In genomic region chr14:117061527-117061926, GRCm38 (mm10) we compare ENCODE assay signal across 33 mouse cellular contexts.
DNase-seq lines count a peak whose midpoint lies in the region; ATAC-seq and TF ChIP-seq lines count a peak whose summit lies in the region.
"Had no signal": no experiment of that assay in that cellular context is flagged by ENCODE, and none has a peak within 500 bp of the region (broad histone marks: within the 10 kb centered on the region; RNA-seq: fewer than 3 reads in every experiment).

No protein-coding gene starts in this region.

- DNase-seq in hindbrain, embryonic 10.5 days (ENCODE audit: low spot score): no peak
- DNase-seq in kidney, postnatal 0 days (ENCODE audit: low spot score): peak; percentile 47
- no peak for DNase-seq in kidney, adult 2 months
- DNase-seq in Muller cell, postnatal 12 days (ENCODE audit: inconsistent ontology term): peak; percentile 71
- DNase-seq in retina, embryonic 14.5 days (ENCODE audit: low spot score): peak; percentile 79
- DNase-seq in embryo, embryonic 10 days (ENCODE audit: low spot score): no peak
- DNase-seq: adrenal gland, adult 8-10 months; adrenal gland, postnatal 25 days; B cell, adult 2 months; cerebellum, adult 11-12 months; cerebellum, adult 8-10 months; cerebellum, postnatal 10 days; cerebellum, postnatal 36 days; gastrocnemius, postnatal 10 days; gastrocnemius, postnatal 36 days; heart, adult 2 months; heart, postnatal 14 days; heart, postnatal 4 days had no signal

- no peaks in the 10 kb centered on the region for H3K9me3 ChIP-seq in hindbrain, embryonic 10.5 days
- H3K9me3 ChIP-seq in hindbrain, embryonic 16.5 days (ENCODE audit: control insufficient read depth, low read length): no peaks in the 10 kb centered on the region
- H3K9me3 ChIP-seq in kidney, postnatal 0 days (replicated peaks; ENCODE audit: low read length): no peaks in the 10 kb centered on the region
- H3K9me3 ChIP-seq: embryonic facial prominence, embryonic 10.5 days; embryonic facial prominence, embryonic 13.5 days; forebrain, embryonic 10.5 days; forebrain, embryonic 13.5 days; heart, embryonic 10.5 days; heart, embryonic 13.5 days; hindbrain, embryonic 12.5 days; hindbrain, embryonic 15.5 days had no signal

- no peak for TF ChIP-seq POLR2A in kidney, adult 2 months (IDR thresholded peaks at IDR 0.05; ENCODE audit: low read depth, low read length)

- 0 out of 2 replicates have a peak, but pooled peaks cover 4% of the 10 kb centered on the region for H3K36me3 ChIP-seq in hindbrain, embryonic 10.5 days
- H3K36me3 ChIP-seq in hindbrain, embryonic 16.5 days (ENCODE audit: control insufficient read depth, insufficient read depth, low read length): no peaks in the 10 kb centered on the region
- no peaks in the 10 kb centered on the region for H3K36me3 ChIP-seq in kidney, postnatal 0 days (ENCODE audit: insufficient read depth, low read length)
- no peaks in the 10 kb centered on the region for H3K36me3 ChIP-seq in kidney, adult 2 months (ENCODE audit: control insufficient read depth, insufficient read depth, low read length)
- H3K36me3 ChIP-seq: embryonic facial prominence, embryonic 10.5 days; embryonic facial prominence, embryonic 13.5 days; G1E; heart, embryonic 10.5 days; heart, embryonic 13.5 days; hindbrain, embryonic 12.5 days; hindbrain, embryonic 15.5 days had no signal

- H3K4me2 ChIP-seq in hindbrain, embryonic 16.5 days (ENCODE audit: low read length): no peak overlapping the region
- no peak overlapping the region for H3K4me2 ChIP-seq in kidney, postnatal 0 days (ENCODE audit: low read length)
- H3K4me2 ChIP-seq: embryonic facial prominence, embryonic 13.5 days; forebrain, embryonic 13.5 days; heart, embryonic 13.5 days; hindbrain, embryonic 12.5 days; hindbrain, embryonic 15.5 days had no signal

- H3K9ac ChIP-seq in hindbrain, embryonic 16.5 days (ENCODE audit: low read depth, low read length): no peak overlapping the region
- no peak overlapping the region for H3K9ac ChIP-seq in kidney, postnatal 0 days (ENCODE audit: low read depth, low read length)
- H3K9ac ChIP-seq: embryonic facial prominence, embryonic 13.5 days; forebrain, embryonic 13.5 days; heart, embryonic 13.5 days; hindbrain, embryonic 12.5 days; hindbrain, embryonic 15.5 days had no signal

- 46% methylated on average over 2 of the region's 2 CpGs for WGBS in hindbrain, embryonic 10.5 days
- WGBS in hindbrain, embryonic 16.5 days: 42% methylated on average over 2 of the region's 2 CpGs
- WGBS in kidney, postnatal 0 days: 55% methylated on average over 2 of the region's 2 CpGs
- 67% methylated on average over 2 of the region's 2 CpGs for WGBS in kidney, adult 2 months

- no peaks in the 10 kb centered on the region for H3K27me3 ChIP-seq in hindbrain, embryonic 10.5 days (ENCODE audit: insufficient read depth, poor library complexity, severe bottlenecking)
- no peaks in the 10 kb centered on the region for H3K27me3 ChIP-seq in hindbrain, embryonic 16.5 days (replicated peaks; ENCODE audit: control insufficient read depth, insufficient read depth, low read length)
- H3K27me3 ChIP-seq in kidney, postnatal 0 days (ENCODE audit: insufficient read depth, low read length): no peaks in the 10 kb centered on the region
- no peaks in the 10 kb centered on the region for H3K27me3 ChIP-seq in kidney, adult 2 months (replicated peaks; ENCODE audit: control insufficient read depth, insufficient read depth, low read length)
- H3K27me3 ChIP-seq: CH12.LX; embryonic facial prominence, embryonic 13.5 days; forebrain, embryonic 13.5 days; heart, embryonic 13.5 days; hindbrain, embryonic 12.5 days; hindbrain, embryonic 15.5 days had no signal

- peaks cover 25% of the 10 kb centered on the region for H3K4me1 ChIP-seq in hindbrain, embryonic 10.5 days (replicated peaks)
- 0 out of 2 replicates have a peak, but pooled peaks cover 3% of the 10 kb centered on the region for H3K4me1 ChIP-seq in hindbrain, embryonic 16.5 days (ENCODE audit: control insufficient read depth, insufficient read depth, low read depth, low read length)
- H3K4me1 ChIP-seq in kidney, postnatal 0 days (replicated peaks; ENCODE audit: insufficient read depth, low read length): no peaks in the 10 kb centered on the region
- no peaks in the 10 kb centered on the region for H3K4me1 ChIP-seq in kidney, adult 2 months (ENCODE audit: control insufficient read depth, insufficient read depth, low read length)
- H3K4me1 ChIP-seq: embryonic facial prominence, embryonic 13.5 days; heart, embryonic 13.5 days had no signal

- TF ChIP-seq CTCF in kidney, postnatal 0 days (IDR thresholded peaks at IDR 0.05; ENCODE audit: low read depth): no peak
- no peak for TF ChIP-seq CTCF in kidney, adult 2 months (conservative IDR thresholded peaks at IDR 0.05; ENCODE audit: insufficient read depth, insufficient read length, low read depth, low read length)

- peak overlapping the region; percentile 62; the same call in 1 of the 2 replicates for H3K27ac ChIP-seq in hindbrain, embryonic 10.5 days
- no peak overlapping the region for H3K27ac ChIP-seq in hindbrain, embryonic 16.5 days (ENCODE audit: low read depth, low read length)
- H3K27ac ChIP-seq in kidney, postnatal 0 days: no peak overlapping the region
- no peak overlapping the region for H3K27ac ChIP-seq in kidney, adult 2 months (ENCODE audit: insufficient read depth, low read depth, low read length)
- H3K27ac ChIP-seq: embryonic facial prominence, embryonic 10.5 days; embryonic facial prominence, embryonic 13.5 days; forebrain, embryonic 10.5 days; forebrain, embryonic 13.5 days; heart, adult 2 months; heart, embryonic 10.5 days; heart, embryonic 13.5 days; hindbrain, embryonic 12.5 days; hindbrain, embryonic 15.5 days had no signal

- no peak for ATAC-seq in hindbrain, embryonic 16.5 days
- ATAC-seq in kidney, postnatal 0 days (replicated peaks; ENCODE audit: low FRiP score, low read depth): no peak
- ATAC-seq in erythroid progenitor cell, adult 5-6 weeks (replicated peaks; ENCODE audit: low FRiP score, poor library complexity, severe bottlenecking): no peak
- ATAC-seq: activated CD4-positive, CD25-positive, alpha-beta regulatory T cell, adult 4 months; forebrain, embryonic 16.5 days had no signal

- H3K4me3 ChIP-seq in hindbrain, embryonic 10.5 days: no peak overlapping the region
- H3K4me3 ChIP-seq in hindbrain, embryonic 16.5 days (ENCODE audit: low read length): no peak overlapping the region
- H3K4me3 ChIP-seq in kidney, postnatal 0 days (replicated peaks; ENCODE audit: low read depth, low read length): no peak overlapping the region
- H3K4me3 ChIP-seq in kidney, adult 2 months (ENCODE audit: insufficient read depth, low read depth, low read length): no peak overlapping the region
- H3K4me3 ChIP-seq: embryonic facial prominence, embryonic 10.5 days; embryonic facial prominence, embryonic 13.5 days; erythroblast, embryonic 14.5 days; forebrain, embryonic 10.5 days; forebrain, embryonic 13.5 days; heart, adult 2 months; heart, embryonic 10.5 days; heart, embryonic 13.5 days; hindbrain, embryonic 12.5 days; hindbrain, embryonic 15.5 days had no signal

Comparison
In these comparisons a context has a peak if more than half of its experiments do, and no peak if none do; other contexts are left out.
1. DNase-seq: peak in kidney, postnatal 0 days (single experiment), Muller cell, postnatal 12 days (single experiment) and retina, embryonic 14.5 days (single experiment); none in hindbrain, embryonic 10.5 days (single experiment), kidney, adult 2 months (single experiment) and embryo, embryonic 10 days (single experiment).